Mouse (Mus musculus) embryonic facial prominence, embryonic 13.5 days (tissue): ENCODE measurements at regions not wholly inside any gene's neighbourhood (a gene's known extent, or its start where the extent isn't known, plus 50 kb on each side); places are given as distances from the start of the nearest gene placed in this dataset.

Experiments
- ATAC-seq: fragments of 200-750 bp; cut with Nextera tagmentation; 2 replicates; pipeline ENCODE4 v1.8.0; 2017; ENCODE audit warnings: low read depth; ENCODE audit not compliant: insufficient number of reproducible peaks, insufficient read depth, low FRiP score, low TSS enrichment
- H3K27ac ChIP-seq: fragments of 300-500 bp; sonication (generic); 2 replicates; pipeline ENCODE4 v1.5.1; 2015; ENCODE audit warnings: moderate library complexity, mild to moderate bottlenecking, inconsistent platforms
- H3K27me3 ChIP-seq: fragments of 300-500 bp; sonication (generic); 2 replicates; pipeline ENCODE4 v1.6.1; 2015; ENCODE audit warnings: mild to moderate bottlenecking, inconsistent platforms
- H3K36me3 ChIP-seq: fragments of 300-500 bp; sonication (generic); 2 replicates; pipeline ENCODE4 v1.6.1; 2015; ENCODE audit warnings: mild to moderate bottlenecking, inconsistent platforms
- H3K4me1 ChIP-seq: fragments of 300-500 bp; sonication (generic); 2 replicates; pipeline ENCODE4 v1.6.1; 2015; ENCODE audit warnings: inconsistent platforms
- H3K4me2 ChIP-seq: fragments of 300-500 bp; sonication (generic); 2 replicates; pipeline ENCODE4 v1.6.1; 2015; ENCODE audit warnings: moderate library complexity, mild to moderate bottlenecking, inconsistent platforms
- H3K4me3 ChIP-seq: fragments of 300-500 bp; sonication (generic); 2 replicates; pipeline ENCODE4 v1.5.1; 2015; ENCODE audit warnings: mild to moderate bottlenecking, inconsistent platforms
- H3K9ac ChIP-seq: fragments of 300-500 bp; sonication (generic); 2 replicates; pipeline ENCODE4 v1.6.1; 2015; ENCODE audit warnings: mild to moderate bottlenecking, inconsistent platforms
- H3K9me3 ChIP-seq: fragments of 300-500 bp; sonication (generic); 2 replicates; pipeline ENCODE4 v1.6.1; 2016; ENCODE audit warnings: inconsistent platforms
- WGBS: fragments of 180-500 bp; shearing (Covaris S2); methylation state at CpG from one replicate; pipeline ENCODE4 v1.1.7; 2015; ENCODE audit warnings: mixed read lengths; 5-methylcytosine and 5-hydroxymethylcytosine counted together

- Histone ChIP-seq H3K4me1 (peaks cover 35% of the 10 kb centered on the region), H3K27me3 (no peaks in the 10 kb centered on the region), H3K4me3 (no peak overlapping the region), H3K36me3 (no peaks in the 10 kb centered on the region), H3K9ac (no peak overlapping the region), H3K9me3 (no peaks in the 10 kb centered on the region), H3K4me2 (no peak overlapping the region), H3K27ac (peak overlapping the region; percentile 60)
- peak; percentile 56; the same call in 1 of the 2 replicates for ATAC-seq
- WGBS = 24% methylated on average over 6 of the region's 6 CpGs
Measured at GRCm38 (mm10) chr1:43358191-43358590, 86.2 kb upstream of the Nck2 start.

- Histone ChIP-seq H3K4me1 (peaks cover 35% of the 10 kb centered on the region), H3K4me2 (no peak overlapping the region), H3K4me3 (no peak overlapping the region), H3K9me3 (no peaks in the 10 kb centered on the region), H3K27ac (no peak overlapping the region), H3K27me3 (no peaks in the 10 kb centered on the region), H3K9ac (no peak overlapping the region), H3K36me3 (no peaks in the 10 kb centered on the region)
- 83% methylated on average over 4 of the region's 4 CpGs for WGBS
- no peak for ATAC-seq
Measured at GRCm38 (mm10) chr1:43359662-43360061, 84.7 kb upstream of the Nck2 start.

- Histone ChIP-seq H3K4me3 (no peak overlapping the region), H3K27me3 (no peaks in the 10 kb centered on the region), H3K4me2 (no peak overlapping the region), H3K27ac (no peak overlapping the region), H3K4me1 (peaks cover 35% of the 10 kb centered on the region), H3K36me3 (no peaks in the 10 kb centered on the region), H3K9me3 (no peaks in the 10 kb centered on the region), H3K9ac (no peak overlapping the region)
- no peak for ATAC-seq
- WGBS = 54% methylated on average over 8 of the region's 8 CpGs
Measured at GRCm38 (mm10) chr1:43360291-43360690, 84.1 kb upstream of the Nck2 start.

GRCm38 (mm10) chr1:43360741-43361140 is 83.6 kb upstream of the Nck2 start:
- Histone ChIP-seq H3K4me3 (no peak overlapping the region), H3K27ac (no peak overlapping the region), H3K9me3 (no peaks in the 10 kb centered on the region), H3K4me2 (no peak overlapping the region), H3K36me3 (no peaks in the 10 kb centered on the region), H3K9ac (no peak overlapping the region), H3K27me3 (no peaks in the 10 kb centered on the region), H3K4me1 (peaks cover 35% of the 10 kb centered on the region)
- ATAC-seq = no peak
- 19% methylated on average over 4 of the region's 4 CpGs for WGBS

GRCm38 (mm10) chr1:43361455-43361863 is 82.9 kb upstream of the Nck2 start:
- 21% methylated on average over 3 of the region's 3 CpGs for WGBS
- Histone ChIP-seq H3K4me2 (no peak overlapping the region), H3K9me3 (no peaks in the 10 kb centered on the region), H3K4me3 (no peak overlapping the region), H3K27ac (no peak overlapping the region), H3K9ac (no peak overlapping the region), H3K36me3 (no peaks in the 10 kb centered on the region), H3K27me3 (no peaks in the 10 kb centered on the region), H3K4me1 (peaks cover 35% of the 10 kb centered on the region)
- no peak for ATAC-seq

DNA sequence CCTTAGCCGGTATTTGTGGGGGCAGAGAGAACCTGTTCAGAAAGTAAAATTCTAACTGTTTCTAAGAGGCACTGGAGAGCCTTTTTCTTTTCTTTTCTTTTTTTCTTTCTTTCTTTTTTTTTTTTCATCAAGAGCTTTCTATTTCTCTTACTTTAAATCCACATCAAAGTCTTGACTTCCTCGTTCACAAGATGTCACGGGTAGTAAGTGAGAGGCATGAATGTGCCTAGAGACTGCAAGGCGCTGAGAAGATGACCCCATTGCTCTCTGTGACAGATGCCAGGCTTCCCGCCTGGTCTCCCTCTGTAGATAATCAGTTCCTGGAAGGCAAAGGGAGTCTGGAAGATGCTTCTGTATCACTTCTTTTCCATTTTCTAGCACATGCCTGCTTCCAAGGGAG is 82.2 kb upstream of the Nck2 start:
- Histone ChIP-seq H3K9ac (no peak overlapping the region), H3K27me3 (no peaks in the 10 kb centered on the region), H3K9me3 (no peaks in the 10 kb centered on the region), H3K4me3 (no peak overlapping the region), H3K36me3 (no peaks in the 10 kb centered on the region), H3K4me1 (peaks cover 35% of the 10 kb centered on the region), H3K27ac (no peak overlapping the region), H3K4me2 (no peak overlapping the region)
- ATAC-seq = no peak
- WGBS = 55% methylated on average over 5 of the region's 5 CpGs

- ATAC-seq = no peak
- Histone ChIP-seq H3K4me2 (no peak overlapping the region), H3K4me1 (peaks cover 31% of the 10 kb centered on the region), H3K9ac (no peak overlapping the region), H3K4me3 (no peak overlapping the region), H3K27me3 (no peaks in the 10 kb centered on the region), H3K9me3 (no peaks in the 10 kb centered on the region), H3K27ac (no peak overlapping the region), H3K36me3 (no peaks in the 10 kb centered on the region)
- 47% methylated on average over 4 of the region's 4 CpGs for WGBS
Measured at GRCm38 (mm10) chr1:43363178-43363577, 81.2 kb upstream of the Nck2 start.

- Histone ChIP-seq H3K4me1 (peaks cover 5% of the 10 kb centered on the region; the same call in 1 of the 2 replicates), H3K27ac (no peak overlapping the region), H3K9me3 (no peaks in the 10 kb centered on the region), H3K4me3 (no peak overlapping the region), H3K27me3 (no peaks in the 10 kb centered on the region), H3K36me3 (no peaks in the 10 kb centered on the region), H3K4me2 (no peak overlapping the region), H3K9ac (no peak overlapping the region)
- 68% methylated on average over 2 of the region's 2 CpGs for WGBS
- no peak for ATAC-seq
Measured at GRCm38 (mm10) chr1:43366433-43366832, 77.9 kb upstream of the Nck2 start.

GRCm38 (mm10) chr1:43367151-43367895 is 77.1 kb upstream of the Nck2 start:
- Histone ChIP-seq H3K36me3 (no peaks in the 10 kb centered on the region), H3K4me1 (no peaks in the 10 kb centered on the region), H3K9me3 (no peaks in the 10 kb centered on the region), H3K4me3 (no peak overlapping the region), H3K27ac (no peak overlapping the region), H3K4me2 (no peak overlapping the region), H3K27me3 (no peaks in the 10 kb centered on the region), H3K9ac (no peak overlapping the region)
- WGBS = 91% methylated on average over 5 of the region's 5 CpGs
- no peak for ATAC-seq

- Histone ChIP-seq H3K4me3 (no peak overlapping the region), H3K9me3 (no peaks in the 10 kb centered on the region), H3K9ac (no peak overlapping the region), H3K4me1 (no peaks in the 10 kb centered on the region), H3K4me2 (no peak overlapping the region), H3K36me3 (no peaks in the 10 kb centered on the region), H3K27ac (no peak overlapping the region), H3K27me3 (no peaks in the 10 kb centered on the region)
- WGBS = 75% methylated on average over 1 of the region's 1 CpGs
- no peak for ATAC-seq
Measured at GRCm38 (mm10) chr1:43371863-43372262, 72.5 kb upstream of the Nck2 start.

DNA sequence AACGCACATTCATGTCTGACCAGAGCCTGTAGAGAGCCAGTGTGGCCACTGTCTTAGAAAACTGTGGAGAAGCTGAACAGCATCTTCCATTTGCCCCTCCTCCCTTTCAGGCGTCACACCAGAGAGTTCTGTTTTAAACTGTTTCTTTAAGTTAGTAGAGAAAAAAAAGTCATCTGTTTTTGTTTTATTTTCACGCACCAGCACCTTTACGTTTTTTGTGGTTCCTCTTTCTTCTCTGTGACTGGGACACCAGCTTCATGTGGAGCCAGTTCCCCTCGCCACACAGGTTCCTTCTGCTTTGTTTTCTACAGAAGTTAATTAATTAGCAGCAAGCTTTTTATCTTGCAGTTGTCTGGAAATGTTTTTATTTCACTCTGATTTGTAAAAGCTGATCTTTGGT is 69.4 kb upstream of the Nck2 start:
- 33% methylated on average over 5 of the region's 5 CpGs for WGBS
- H3K9ac ChIP-seq = no peak overlapping the region
- H3K9me3 ChIP-seq = no peaks in the 10 kb centered on the region
- H3K4me2 ChIP-seq = no peak overlapping the region
- H3K4me3 ChIP-seq = no peak overlapping the region
- H3K4me1 ChIP-seq = no peaks in the 10 kb centered on the region
- H3K27me3 ChIP-seq = no peaks in the 10 kb centered on the region
- H3K36me3 ChIP-seq = no peaks in the 10 kb centered on the region
- ATAC-seq = no peak
- H3K27ac ChIP-seq = no peak overlapping the region

DNA sequence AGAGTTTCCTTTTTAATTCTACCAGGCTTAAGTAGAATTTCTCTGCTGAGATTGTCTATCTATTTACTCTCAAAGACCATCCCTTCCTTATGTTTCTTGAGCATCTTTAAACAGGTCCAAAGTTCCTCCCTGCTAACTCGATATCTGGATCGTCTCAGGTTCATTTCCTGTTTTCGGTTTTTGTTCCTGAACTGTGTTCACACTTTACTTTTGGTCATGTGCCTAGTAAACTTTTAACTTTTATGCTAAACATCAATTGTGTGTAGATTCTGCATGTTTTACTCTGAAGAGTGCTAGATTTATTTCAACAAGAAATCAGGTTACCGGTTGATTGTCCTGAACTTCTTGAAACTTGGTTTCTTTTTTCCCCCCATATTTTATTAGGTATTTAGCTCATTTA is 68.5 kb upstream of the Nck2 start:
- no peak for ATAC-seq
- no peaks in the 10 kb centered on the region for H3K36me3 ChIP-seq
- no peaks in the 10 kb centered on the region for H3K27me3 ChIP-seq
- 88% methylated on average over 4 of the region's 4 CpGs for WGBS
- no peak overlapping the region for H3K9ac ChIP-seq
- H3K4me1 ChIP-seq = no peaks in the 10 kb centered on the region
- H3K4me2 ChIP-seq = no peak overlapping the region
- no peak overlapping the region for H3K27ac ChIP-seq
- H3K4me3 ChIP-seq = no peak overlapping the region
- H3K9me3 ChIP-seq = no peaks in the 10 kb centered on the region
